Mouse (Mus musculus) midbrain, embryonic 13.5 days (tissue): ENCODE data around the gene Borcs5. TPM values are rescaled to one million over a fixed set of nuclear protein-coding genes. Genes with fewer than 3 reads are reported as not detected.

Source experiments
- ATAC-seq: fragments of 200-750 bp; cut with Nextera tagmentation; 2 replicates; pipeline ENCODE4 v1.8.0; 2017; ENCODE audit warnings: mild to moderate bottlenecking, moderate TSS enrichment, moderate library complexity
- H3K27ac ChIP-seq: fragments of 300-500 bp; sonication (generic); 2 replicates; pipeline ENCODE4 v1.5.1; 2015; ENCODE audit warnings: inconsistent platforms, mild to moderate bottlenecking, moderate library complexity
- H3K27me3 ChIP-seq: fragments of 300-500 bp; sonication (generic); 2 replicates; pipeline ENCODE4 v1.6.1; 2015; ENCODE audit warnings: mild to moderate bottlenecking, inconsistent platforms
- H3K36me3 ChIP-seq: fragments of 300-500 bp; sonication (generic); 2 replicates; pipeline ENCODE4 v1.6.1; 2015; ENCODE audit warnings: mild to moderate bottlenecking, inconsistent platforms
- H3K4me1 ChIP-seq: fragments of 300-500 bp; sonication (generic); replicated peaks from 2 replicates; pipeline ENCODE4 v1.6.1; 2015; ENCODE audit warnings: inconsistent platforms
- H3K4me2 ChIP-seq: fragments of 300-500 bp; sonication (generic); replicated peaks from 2 replicates; pipeline ENCODE4 v1.6.1; 2015; ENCODE audit warnings: moderate library complexity, mild to moderate bottlenecking, inconsistent platforms
- H3K4me3 ChIP-seq: fragments of 300-500 bp; sonication (generic); replicated peaks from 2 replicates; pipeline ENCODE4 v1.5.1; 2015; ENCODE audit warnings: mild to moderate bottlenecking, inconsistent platforms
- H3K9ac ChIP-seq: fragments of 300-500 bp; sonication (generic); replicated peaks from 2 replicates; pipeline ENCODE4 v1.6.1; 2015; ENCODE audit warnings: mild to moderate bottlenecking, inconsistent platforms
- H3K9me3 ChIP-seq: fragments of 300-500 bp; sonication (generic); 2 replicates; pipeline ENCODE4 v1.6.1; 2016; ENCODE audit warnings: mild to moderate bottlenecking, inconsistent platforms
- WGBS: fragments of 180-500 bp; shearing (Covaris S2); methylation state at CpG from one replicate; pipeline ENCODE4 v1.1.7; 2015; 5-methylcytosine and 5-hydroxymethylcytosine counted together
- polyA plus RNA-seq: library from polyadenylated mRNA; unstranded; fragments of >200 nt; fragmentation: Nextera tagmentation; extraction: Ambion mirVana; gene quantifications from 2 replicates; pipeline ENCODE4 v1.2.1, GENCODE M21; 2015

Borcs5 gene
- 46.9 and 48.6 TPM in 2 replicates for polyA plus RNA-seq

- Histone ChIP-seq H3K36me3 (no peaks in the 10 kb centered on the region), H3K9me3 (no peaks in the 10 kb centered on the region), H3K4me1 (peaks cover 11% of the 10 kb centered on the region), H3K27ac (no peak within 1 kb of the TSS), H3K4me2 (no peak within 1 kb of the TSS), H3K4me3 (no peak within 1 kb of the TSS), H3K9ac (no peak within 1 kb of the TSS), H3K27me3 (no peaks in the 10 kb centered on the region)
- WGBS: 93% methylated on average over 3 of the region's 3 CpGs
- no peak for ATAC-seq
Measured at GRCm38 (mm10) chr6:134639210-134639609, at the start of gene Borcs5. TSS of gene Borcs5 (plus strand) at chr6:134639510.

- no peaks in the 10 kb centered on the region for H3K36me3 ChIP-seq
- ATAC-seq: no peak
- no peak overlapping the region for H3K27ac ChIP-seq
- H3K27me3 ChIP-seq: no peaks in the 10 kb centered on the region
- H3K9ac ChIP-seq: no peak overlapping the region
- no peak overlapping the region for H3K4me3 ChIP-seq
- WGBS: 82% methylated on average over 2 of the region's 2 CpGs
- no peaks in the 10 kb centered on the region for H3K4me1 ChIP-seq
- no peaks in the 10 kb centered on the region for H3K9me3 ChIP-seq
- no peak overlapping the region for H3K4me2 ChIP-seq
Measured at GRCm38 (mm10) chr6:134591614-134592013, 47.7 kb upstream of the Borcs5 start.

- H3K4me3 ChIP-seq: no peak overlapping the region
- H3K9me3 ChIP-seq: no peaks in the 10 kb centered on the region
- no peaks in the 10 kb centered on the region for H3K27me3 ChIP-seq
- WGBS: 92% methylated on average over 21 of the region's 21 CpGs
- no peaks in the 10 kb centered on the region for H3K36me3 ChIP-seq
- no peaks in the 10 kb centered on the region for H3K4me1 ChIP-seq
- no peak for ATAC-seq
- no peak overlapping the region for H3K9ac ChIP-seq
- no peak overlapping the region for H3K4me2 ChIP-seq
- H3K27ac ChIP-seq: no peak overlapping the region
Measured at GRCm38 (mm10) chr6:134594569-134595442, 44.5 kb upstream of the Borcs5 start.

- H3K27ac ChIP-seq: no peak overlapping the region
- 92% methylated on average over 6 of the region's 6 CpGs for WGBS
- H3K9ac ChIP-seq: no peak overlapping the region
- no peaks in the 10 kb centered on the region for H3K27me3 ChIP-seq
- no peaks in the 10 kb centered on the region for H3K36me3 ChIP-seq
- ATAC-seq: no peak
- H3K4me2 ChIP-seq: no peak overlapping the region
- no peaks in the 10 kb centered on the region for H3K4me1 ChIP-seq
- H3K4me3 ChIP-seq: no peak overlapping the region
- H3K9me3 ChIP-seq: no peaks in the 10 kb centered on the region
Measured at GRCm38 (mm10) chr6:134597651-134598229, 41.6 kb upstream of the Borcs5 start.

- no peak for ATAC-seq
- H3K9ac ChIP-seq: no peak overlapping the region
- H3K27me3 ChIP-seq: no peaks in the 10 kb centered on the region
- WGBS: 84% methylated on average over 1 of the region's 1 CpGs
- H3K4me3 ChIP-seq: no peak overlapping the region
- no peak overlapping the region for H3K4me2 ChIP-seq
- H3K27ac ChIP-seq: no peak overlapping the region
- H3K36me3 ChIP-seq: no peaks in the 10 kb centered on the region
- no peaks in the 10 kb centered on the region for H3K4me1 ChIP-seq
- no peaks in the 10 kb centered on the region for H3K9me3 ChIP-seq
Measured at GRCm38 (mm10) chr6:134599239-134599638, 40.1 kb upstream of the Borcs5 start.

GRCm38 (mm10) chr6:134601130-134601529, 38.2 kb upstream of the Borcs5 start:
- H3K9ac ChIP-seq: no peak overlapping the region
- no peaks in the 10 kb centered on the region for H3K36me3 ChIP-seq
- H3K27me3 ChIP-seq: no peaks in the 10 kb centered on the region
- H3K4me1 ChIP-seq: no peaks in the 10 kb centered on the region
- 65% methylated on average over 7 of the region's 7 CpGs for WGBS
- H3K4me3 ChIP-seq: no peak overlapping the region
- H3K9me3 ChIP-seq: no peaks in the 10 kb centered on the region
- H3K4me2 ChIP-seq: no peak overlapping the region
- H3K27ac ChIP-seq: no peak overlapping the region
- ATAC-seq: no peak

GRCm38 (mm10) chr6:134601766-134602165, 37.5 kb upstream of the Borcs5 start:
- 64% methylated on average over 3 of the region's 3 CpGs for WGBS

GRCm38 (mm10) chr6:134602371-134603003, 36.8 kb upstream of the Borcs5 start:
- no peak overlapping the region for H3K27ac ChIP-seq
- H3K36me3 ChIP-seq: no peaks in the 10 kb centered on the region
- H3K27me3 ChIP-seq: no peaks in the 10 kb centered on the region
- H3K4me3 ChIP-seq: no peak overlapping the region
- ATAC-seq: no peak
- no peaks in the 10 kb centered on the region for H3K9me3 ChIP-seq
- no peaks in the 10 kb centered on the region for H3K4me1 ChIP-seq
- 60% methylated on average over 10 of the region's 10 CpGs for WGBS
- no peak overlapping the region for H3K4me2 ChIP-seq
- no peak overlapping the region for H3K9ac ChIP-seq

More at GRCm38 (mm10) chr6:134601766-134602165, 37.5 kb upstream of the Borcs5 start:
- ATAC-seq: no peak
- Histone ChIP-seq H3K9me3 (no peaks in the 10 kb centered on the region), H3K4me3 (no peak overlapping the region), H3K4me1 (no peaks in the 10 kb centered on the region), H3K9ac (no peak overlapping the region), H3K4me2 (no peak overlapping the region), H3K27ac (no peak overlapping the region), H3K27me3 (no peaks in the 10 kb centered on the region), H3K36me3 (no peaks in the 10 kb centered on the region)

- H3K4me3 ChIP-seq: no peak overlapping the region
- H3K4me1 ChIP-seq: no peaks in the 10 kb centered on the region
- H3K9ac ChIP-seq: no peak overlapping the region
- WGBS: 84% methylated on average over 3 of the region's 3 CpGs
- no peak overlapping the region for H3K4me2 ChIP-seq
- no peaks in the 10 kb centered on the region for H3K36me3 ChIP-seq
- ATAC-seq: no peak
- H3K27ac ChIP-seq: no peak overlapping the region
- H3K27me3 ChIP-seq: no peaks in the 10 kb centered on the region
- H3K9me3 ChIP-seq: no peaks in the 10 kb centered on the region
Measured at GRCm38 (mm10) chr6:134605196-134605595, 34.1 kb upstream of the Borcs5 start.

GRCm38 (mm10) chr6:134606540-134606939, 32.8 kb upstream of the Borcs5 start:
- ATAC-seq: no peak
- Histone ChIP-seq H3K4me2 (no peak overlapping the region), H3K9me3 (no peaks in the 10 kb centered on the region), H3K9ac (no peak overlapping the region), H3K27me3 (no peaks in the 10 kb centered on the region), H3K4me1 (no peaks in the 10 kb centered on the region), H3K27ac (no peak overlapping the region), H3K4me3 (no peak overlapping the region), H3K36me3 (no peaks in the 10 kb centered on the region)
- WGBS: 69% methylated on average over 6 of the region's 6 CpGs

- WGBS: 56% methylated on average over 9 of the region's 9 CpGs
- Histone ChIP-seq H3K36me3 (no peaks in the 10 kb centered on the region), H3K9ac (no peak overlapping the region), H3K4me2 (no peak overlapping the region), H3K4me1 (no peaks in the 10 kb centered on the region), H3K27ac (no peak overlapping the region), H3K27me3 (no peaks in the 10 kb centered on the region), H3K9me3 (no peaks in the 10 kb centered on the region), H3K4me3 (no peak overlapping the region)
- ATAC-seq: peak; percentile 76
Measured at GRCm38 (mm10) chr6:134606949-134607746, 32.2 kb upstream of the Borcs5 start.
